Mouse (Mus musculus): ENCODE data around the gene Rsph3a. TPM values are rescaled to one million over a fixed set of nuclear protein-coding genes. Genes with fewer than 3 reads are reported as not detected.
A peak's percentile ranks its signal among the peaks of the same experiment; 100 is the strongest.

Rsph3a gene
- 10 to 100 TPM; 40.9 to 41.6 TPM for total RNA-seq (2021)
- long read RNA-seq, experiment 1, transcript Rsph3a-201 (8 exons, 2,189 nt) = major isoform, 31 of 39 reads
- long read RNA-seq, experiment 1, partial matches to known transcripts = 2 of 39 reads
- long read RNA-seq, experiment 1, other reads (novel, unspliced or antisense) = 4 of 39 reads
- long read RNA-seq, experiment 2, transcript Rsph3a-201 (8 exons, 2,189 nt) = major isoform, 29 of 33 reads
- long read RNA-seq, experiment 2, partial matches to known transcripts = 2 of 33 reads
- long read RNA-seq, experiment 2, other reads (novel, unspliced or antisense) = 2 of 33 reads

GRCm38 (mm10) chr17:7945117-7946052 lies at the start of gene Rsph3a:
TSS of gene Rsph3a (plus strand) at chr17:7945614.
- DNase-seq (ENCODE audit: low spot score in 2 of 2) = peak; percentile 80 to 82
- H3K27ac ChIP-seq = peak within 1 kb of the TSS; percentile 89
- H3K4me3 ChIP-seq = peak within 1 kb of the TSS; percentile 68
- peak; percentile 29 for TF ChIP-seq CTCF (conservative IDR thresholded peaks at IDR 0.05)

- Histone ChIP-seq H3K4me3 (no peak overlapping the region), H3K27ac (no peak overlapping the region)
- DNase-seq (ENCODE audit: low spot score in 2 of 2) = no peak
- no peak for TF ChIP-seq CTCF (conservative IDR thresholded peaks at IDR 0.05)
Measured at GRCm38 (mm10) chr17:7896047-7896635, 49.3 kb upstream of the Rsph3a start.

GRCm38 (mm10) chr17:7897120-7897519 lies 48.3 kb upstream of the Rsph3a start:
- Histone ChIP-seq H3K4me3 (no peak overlapping the region), H3K27ac (no peak overlapping the region)
- no peak for DNase-seq (ENCODE audit: low spot score in 2 of 2)
- TF ChIP-seq CTCF (conservative IDR thresholded peaks at IDR 0.05) = no peak

- no peak overlapping the region for H3K27ac ChIP-seq
- TF ChIP-seq CTCF (conservative IDR thresholded peaks at IDR 0.05) = no peak
- DNase-seq (ENCODE audit: low spot score in 2 of 2) = no peak
- no peak overlapping the region for H3K4me3 ChIP-seq
Measured at GRCm38 (mm10) chr17:7897756-7898155, 47.7 kb upstream of the Rsph3a start.

GRCm38 (mm10) chr17:7899233-7899632 lies 46.2 kb upstream of the Rsph3a start:
- DNase-seq (ENCODE audit: low spot score in 2 of 2) = no peak
- no peak overlapping the region for H3K27ac ChIP-seq
- no peak for TF ChIP-seq CTCF (conservative IDR thresholded peaks at IDR 0.05)
- H3K4me3 ChIP-seq = no peak overlapping the region

GRCm38 (mm10) chr17:7899961-7900360 lies 45.5 kb upstream of the Rsph3a start:
- TF ChIP-seq CTCF (conservative IDR thresholded peaks at IDR 0.05) = no peak
- no peak for DNase-seq (ENCODE audit: low spot score in 2 of 2)
- Histone ChIP-seq H3K27ac (no peak overlapping the region), H3K4me3 (no peak overlapping the region)

GRCm38 (mm10) chr17:7901536-7901935 lies 43.9 kb upstream of the Rsph3a start:
- no peak for DNase-seq (ENCODE audit: low spot score in 2 of 2)
- no peak overlapping the region for H3K27ac ChIP-seq
- TF ChIP-seq CTCF (conservative IDR thresholded peaks at IDR 0.05) = no peak
- H3K4me3 ChIP-seq = no peak overlapping the region

GRCm38 (mm10) chr17:7902362-7902761 lies 43.1 kb upstream of the Rsph3a start:
- peak in 1 of 2 experiments; percentile 17 for DNase-seq (ENCODE audit: low spot score in 2 of 2)
- no peak for TF ChIP-seq CTCF (conservative IDR thresholded peaks at IDR 0.05)
- Histone ChIP-seq H3K4me3 (no peak overlapping the region), H3K27ac (no peak overlapping the region)

- Histone ChIP-seq H3K27ac (no peak overlapping the region), H3K4me3 (no peak overlapping the region)
- TF ChIP-seq CTCF (conservative IDR thresholded peaks at IDR 0.05) = no peak
- DNase-seq (ENCODE audit: low spot score in 2 of 2) = no peak
Measured at GRCm38 (mm10) chr17:7904992-7905391, 40.4 kb upstream of the Rsph3a start.

- no peak overlapping the region for H3K27ac ChIP-seq
- DNase-seq (ENCODE audit: low spot score in 2 of 2) = no peak
- no peak for TF ChIP-seq CTCF (conservative IDR thresholded peaks at IDR 0.05)
- no peak overlapping the region for H3K4me3 ChIP-seq
Measured at GRCm38 (mm10) chr17:7905936-7906685, 39.3 kb upstream of the Rsph3a start.

- no peak for DNase-seq (ENCODE audit: low spot score in 2 of 2)
- Histone ChIP-seq H3K4me3 (no peak overlapping the region), H3K27ac (no peak overlapping the region)
- no peak for TF ChIP-seq CTCF (conservative IDR thresholded peaks at IDR 0.05)
Measured at GRCm38 (mm10) chr17:7914596-7915227, 30.7 kb upstream of the Rsph3a start.

- H3K4me3 ChIP-seq = no peak overlapping the region
- no peak for DNase-seq (ENCODE audit: low spot score in 2 of 2)
- TF ChIP-seq CTCF (conservative IDR thresholded peaks at IDR 0.05) = no peak
- H3K27ac ChIP-seq = no peak overlapping the region
Measured at GRCm38 (mm10) chr17:7915791-7916190, 29.6 kb upstream of the Rsph3a start.

All from layer of hippocampus, adult 2 months (tissue).